Mouse (Mus musculus): Measurements from ENCODE around the gene Naa30. TPM values are rescaled to one million over a fixed set of nuclear protein-coding genes. Genes with fewer than 3 reads are reported as not detected.
A peak's percentile ranks its signal among the peaks of the same experiment; 100 is the strongest.

Gene Naa30
- polyA plus RNA-seq (2012; rRNA removed), result 4.4 and 5.7 TPM in 2 replicates

DNA sequence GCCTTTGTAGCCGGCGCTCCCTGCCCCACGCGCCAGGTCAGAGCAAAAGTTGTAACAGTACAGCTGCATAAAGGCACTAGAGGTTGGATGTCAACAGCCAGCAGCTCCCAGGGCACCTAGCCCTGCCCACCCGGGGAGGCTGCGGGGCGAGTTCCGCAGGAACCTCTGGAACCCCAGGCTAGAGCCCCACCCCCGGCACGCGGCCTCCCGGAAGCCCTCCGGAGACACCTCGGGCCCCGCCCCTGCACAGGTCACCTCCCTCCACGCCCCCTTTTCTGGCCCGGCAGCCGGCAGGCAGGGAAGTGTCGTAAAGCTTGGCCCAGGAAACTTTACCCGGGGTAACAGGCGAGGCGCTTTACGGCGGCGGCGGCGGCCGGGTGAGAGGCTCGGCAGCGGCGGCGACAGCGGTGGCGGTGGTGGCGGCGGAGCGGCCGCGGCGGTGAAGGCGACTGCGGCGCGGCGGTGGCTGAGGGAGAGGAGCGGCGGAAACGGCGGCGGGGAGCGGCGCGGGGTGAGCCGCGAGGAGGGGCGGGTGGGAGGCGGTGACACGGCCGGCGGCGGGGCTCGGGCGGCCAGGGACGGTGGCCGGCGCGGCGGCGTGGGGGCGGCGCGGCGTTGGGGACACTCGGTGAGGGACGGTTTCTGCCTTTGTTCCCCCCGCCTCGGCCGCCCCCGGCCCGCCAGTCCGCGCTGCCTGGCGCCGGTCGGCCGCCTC lies at the start of gene Naa30:
Naa30 (plus strand) TSS at position 360 of the 715 bp plus-strand sequence.
- Histone ChIP-seq H3K27me3 (ENCODE audit: control insufficient read depth, insufficient read depth, low read length) (no peaks in the 10 kb centered on the region), H3K27ac (ENCODE audit: insufficient read depth, low read length) (peak within 1 kb of the TSS; percentile 86), H3K4me1 (ENCODE audit: control insufficient read depth, insufficient read depth, insufficient read length) (peaks cover 8% of the 10 kb centered on the region; the same call in 1 of the 2 replicates), H3K4me3 (ENCODE audit: extremely low read depth, insufficient read depth, insufficient read length) (peak within 1 kb of the TSS; percentile 94), H3K36me3 (ENCODE audit: control insufficient read depth, insufficient read depth, low read length) (no peaks in the 10 kb centered on the region; the same call in 1 of the 2 replicates)
- DNase-seq (ENCODE audit: low read depth in 1 of 2, low spot score in 2 of 2), result peak; percentile 88 to 99
- TF ChIP-seq POLR2A (IDR thresholded peaks at IDR 0.05; ENCODE audit: low read depth, low read length), result peak; percentile 54
- no peak for TF ChIP-seq CTCF (IDR thresholded peaks at IDR 0.05; ENCODE audit: extremely low read depth, insufficient read depth, insufficient read length, insufficient replicate concordance)
- 1% methylated on average over 54 of the region's 86 CpGs for WGBS

DNA sequence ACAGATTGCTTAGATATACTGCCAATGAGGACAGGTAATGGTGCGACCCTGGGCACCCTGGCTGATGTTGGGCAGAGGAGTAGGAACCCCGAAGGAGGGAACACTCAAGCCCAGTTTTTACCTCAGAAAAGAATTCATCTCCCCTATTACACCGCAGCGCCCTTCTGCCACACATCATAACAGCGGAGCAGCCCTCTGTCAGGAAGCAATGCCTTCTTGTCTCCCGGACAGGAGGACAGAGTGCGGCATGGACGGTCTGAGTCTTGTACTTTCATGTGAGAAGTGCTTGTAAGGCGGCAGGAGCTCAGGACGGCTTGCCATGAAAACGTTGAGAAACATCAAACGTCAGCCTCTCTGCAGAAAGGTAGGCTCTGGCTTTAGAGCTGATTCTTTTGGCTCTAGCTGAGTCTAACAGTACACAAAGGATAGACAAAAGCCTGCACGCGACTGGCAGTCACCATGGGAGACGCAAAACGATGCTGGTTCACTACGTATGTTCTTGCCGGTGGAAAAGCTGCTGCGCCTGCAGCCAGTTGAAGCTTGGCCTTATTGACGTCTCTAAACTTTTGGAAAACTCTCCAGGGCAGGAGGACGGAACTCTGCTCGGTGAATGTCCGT lies 44.8 kb upstream of the Naa30 start:
- no peak for DNase-seq (ENCODE audit: low read depth in 1 of 2, low spot score in 2 of 2)
- H3K36me3 ChIP-seq (ENCODE audit: control insufficient read depth, insufficient read depth, low read length), result no peaks in the 10 kb centered on the region
- TF ChIP-seq CTCF (IDR thresholded peaks at IDR 0.05; ENCODE audit: extremely low read depth, insufficient read depth, insufficient read length, insufficient replicate concordance) (no peak), POLR2A (IDR thresholded peaks at IDR 0.05; ENCODE audit: low read depth, low read length) (no peak)
- WGBS, result 89% methylated on average over 23 of the region's 23 CpGs
- H3K4me1 ChIP-seq (ENCODE audit: control insufficient read depth, insufficient read depth, insufficient read length), result no peaks in the 10 kb centered on the region
- H3K27ac ChIP-seq (ENCODE audit: insufficient read depth, low read length), result no peak overlapping the region
- no peaks in the 10 kb centered on the region for H3K27me3 ChIP-seq (ENCODE audit: control insufficient read depth, insufficient read depth, low read length)
- no peak overlapping the region for H3K4me3 ChIP-seq (ENCODE audit: extremely low read depth, insufficient read depth, insufficient read length)

DNA sequence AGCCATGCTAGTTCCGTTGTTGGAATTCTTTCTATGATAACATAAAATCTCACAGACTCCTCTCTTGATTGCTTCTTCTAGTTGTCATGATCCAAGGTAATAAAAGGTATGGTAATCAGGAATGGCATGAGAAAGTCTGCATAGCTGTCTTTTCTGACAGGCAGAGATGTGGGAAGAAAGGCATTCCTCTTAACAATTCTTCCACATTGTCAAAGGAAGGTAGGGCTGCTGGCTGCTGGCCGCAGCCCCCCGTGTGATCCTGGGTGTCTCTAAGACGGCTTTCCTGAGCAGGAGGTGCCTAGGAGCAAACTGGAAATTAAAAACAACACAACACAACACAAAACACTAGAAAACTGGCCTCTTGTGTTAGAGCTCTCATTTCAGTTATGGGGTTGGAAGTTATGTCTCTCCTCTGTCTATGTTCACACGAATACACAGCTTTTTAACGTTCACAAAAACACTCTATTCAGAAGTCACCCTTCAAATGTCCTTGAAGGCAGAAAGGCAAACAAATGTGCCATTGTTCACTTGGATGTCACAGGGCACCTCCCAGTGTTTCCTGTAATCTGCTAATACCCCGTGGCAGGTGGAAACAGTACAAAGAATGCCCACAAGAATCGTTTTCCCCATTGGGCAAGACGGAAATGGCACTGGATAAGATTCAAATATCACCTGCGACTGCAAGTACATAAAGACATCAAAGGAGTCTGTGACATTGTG lies 43.3 kb upstream of the Naa30 start:
- TF ChIP-seq POLR2A (IDR thresholded peaks at IDR 0.05; ENCODE audit: low read depth, low read length), result no peak
- TF ChIP-seq CTCF (IDR thresholded peaks at IDR 0.05; ENCODE audit: extremely low read depth, insufficient read depth, insufficient read length, insufficient replicate concordance), result no peak
- H3K4me1 ChIP-seq (ENCODE audit: control insufficient read depth, insufficient read depth, insufficient read length), result no peaks in the 10 kb centered on the region
- no peak overlapping the region for H3K4me3 ChIP-seq (ENCODE audit: extremely low read depth, insufficient read depth, insufficient read length)
- WGBS, result 72% methylated on average over 10 of the region's 10 CpGs
- no peaks in the 10 kb centered on the region for H3K36me3 ChIP-seq (ENCODE audit: control insufficient read depth, insufficient read depth, low read length)
- no peak overlapping the region for H3K27ac ChIP-seq (ENCODE audit: insufficient read depth, low read length)
- no peaks in the 10 kb centered on the region for H3K27me3 ChIP-seq (ENCODE audit: control insufficient read depth, insufficient read depth, low read length)
- DNase-seq (ENCODE audit: low read depth in 1 of 2, low spot score in 2 of 2), result no peak

DNA sequence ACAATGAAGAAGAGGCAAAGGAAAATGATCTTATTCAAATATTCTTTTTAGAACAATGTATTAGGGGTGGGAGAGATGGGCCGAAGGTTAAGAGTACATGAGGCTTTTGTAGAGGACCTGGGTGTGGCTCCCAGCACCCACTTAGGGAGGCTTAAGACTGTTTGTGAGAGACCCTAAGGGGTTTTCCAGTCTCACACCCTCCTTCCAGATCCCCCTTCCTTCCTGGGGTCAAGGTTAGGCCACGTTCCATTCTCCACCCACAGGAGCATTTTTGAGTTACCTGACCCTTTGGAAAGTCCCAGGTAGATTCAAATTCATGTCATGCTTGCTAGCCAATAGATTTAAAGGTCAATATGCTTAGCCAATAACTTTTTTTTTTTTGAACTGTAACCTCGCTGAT lies 39.6 kb upstream of the Naa30 start:
- no peak overlapping the region for H3K27ac ChIP-seq (ENCODE audit: insufficient read depth, low read length)
- WGBS, result 83% methylated on average over 3 of the region's 3 CpGs
- H3K4me3 ChIP-seq (ENCODE audit: extremely low read depth, insufficient read depth, insufficient read length), result no peak overlapping the region
- H3K27me3 ChIP-seq (ENCODE audit: control insufficient read depth, insufficient read depth, low read length), result no peaks in the 10 kb centered on the region
- no peaks in the 10 kb centered on the region for H3K4me1 ChIP-seq (ENCODE audit: control insufficient read depth, insufficient read depth, insufficient read length)
- TF ChIP-seq POLR2A (IDR thresholded peaks at IDR 0.05; ENCODE audit: low read depth, low read length) (no peak), CTCF (IDR thresholded peaks at IDR 0.05; ENCODE audit: extremely low read depth, insufficient read depth, insufficient read length, insufficient replicate concordance) (no peak)
- DNase-seq (ENCODE audit: low read depth in 1 of 2, low spot score in 2 of 2), result no peak
- H3K36me3 ChIP-seq (ENCODE audit: control insufficient read depth, insufficient read depth, low read length), result no peaks in the 10 kb centered on the region

DNA sequence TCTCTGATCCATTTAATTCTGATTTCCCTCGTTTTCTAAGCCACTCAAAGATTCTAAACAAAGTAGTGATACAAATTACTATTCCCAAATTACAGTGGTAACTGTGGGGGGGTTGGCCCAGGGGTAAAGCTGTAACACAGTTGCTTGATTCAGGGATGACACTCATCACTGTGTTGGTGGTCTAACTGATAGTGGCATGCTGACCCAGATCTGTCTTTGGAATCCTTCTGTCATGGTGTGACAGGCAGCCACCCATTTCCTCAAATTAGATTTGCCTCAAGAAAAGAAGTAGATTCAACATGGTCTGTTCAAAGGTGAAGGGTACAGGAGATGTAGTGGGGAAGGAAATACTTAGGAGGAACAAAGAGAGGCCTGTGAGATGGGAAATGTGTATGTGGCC lies 33.9 kb upstream of the Naa30 start:
- Histone ChIP-seq H3K4me1 (ENCODE audit: control insufficient read depth, insufficient read depth, insufficient read length) (no peaks in the 10 kb centered on the region), H3K36me3 (ENCODE audit: control insufficient read depth, insufficient read depth, low read length) (no peaks in the 10 kb centered on the region), H3K27ac (ENCODE audit: insufficient read depth, low read length) (no peak overlapping the region), H3K4me3 (ENCODE audit: extremely low read depth, insufficient read depth, insufficient read length) (no peak overlapping the region), H3K27me3 (ENCODE audit: control insufficient read depth, insufficient read depth, low read length) (no peaks in the 10 kb centered on the region)
- TF ChIP-seq POLR2A (IDR thresholded peaks at IDR 0.05; ENCODE audit: low read depth, low read length), result no peak
- no peak for TF ChIP-seq CTCF (IDR thresholded peaks at IDR 0.05; ENCODE audit: extremely low read depth, insufficient read depth, insufficient read length, insufficient replicate concordance)
- WGBS, result 72% methylated on average over 1 of the region's 1 CpGs
- DNase-seq (ENCODE audit: low read depth in 1 of 2, low spot score in 2 of 2), result no peak

DNA sequence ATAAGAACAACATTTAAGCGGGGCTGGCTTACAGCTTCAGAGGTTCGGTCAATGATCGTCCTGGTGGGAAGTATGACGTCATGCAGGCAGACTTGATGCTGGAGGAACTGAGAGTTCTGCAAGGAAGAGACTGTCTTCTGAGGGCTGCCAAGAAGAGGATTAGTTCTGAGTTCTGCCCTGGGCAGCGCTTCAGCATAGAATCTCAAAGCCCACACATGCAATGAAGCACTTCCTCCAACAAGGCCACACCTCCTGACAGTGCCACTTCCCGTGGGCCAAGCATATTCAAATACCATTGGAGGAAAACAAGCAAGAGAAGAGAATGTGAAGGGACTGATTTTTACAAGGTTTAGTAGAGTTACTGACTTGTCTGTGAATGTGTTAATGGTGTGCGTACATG lies 31.3 kb upstream of the Naa30 start:
- no peaks in the 10 kb centered on the region for H3K36me3 ChIP-seq (ENCODE audit: control insufficient read depth, insufficient read depth, low read length)
- no peak overlapping the region for H3K4me3 ChIP-seq (ENCODE audit: extremely low read depth, insufficient read depth, insufficient read length)
- DNase-seq (ENCODE audit: low read depth in 1 of 2, low spot score in 2 of 2), result no peak
- TF ChIP-seq POLR2A (IDR thresholded peaks at IDR 0.05; ENCODE audit: low read depth, low read length) (no peak), CTCF (IDR thresholded peaks at IDR 0.05; ENCODE audit: extremely low read depth, insufficient read depth, insufficient read length, insufficient replicate concordance) (no peak)
- H3K4me1 ChIP-seq (ENCODE audit: control insufficient read depth, insufficient read depth, insufficient read length), result no peaks in the 10 kb centered on the region
- no peak overlapping the region for H3K27ac ChIP-seq (ENCODE audit: insufficient read depth, low read length)
- H3K27me3 ChIP-seq (ENCODE audit: control insufficient read depth, insufficient read depth, low read length), result no peaks in the 10 kb centered on the region
- WGBS, result 82% methylated on average over 7 of the region's 7 CpGs

Measured in spleen, adult 2 months (tissue).